Mouse (Mus musculus): ENCODE data around the gene Pik3ca.

Pik3ca gene

DNA sequence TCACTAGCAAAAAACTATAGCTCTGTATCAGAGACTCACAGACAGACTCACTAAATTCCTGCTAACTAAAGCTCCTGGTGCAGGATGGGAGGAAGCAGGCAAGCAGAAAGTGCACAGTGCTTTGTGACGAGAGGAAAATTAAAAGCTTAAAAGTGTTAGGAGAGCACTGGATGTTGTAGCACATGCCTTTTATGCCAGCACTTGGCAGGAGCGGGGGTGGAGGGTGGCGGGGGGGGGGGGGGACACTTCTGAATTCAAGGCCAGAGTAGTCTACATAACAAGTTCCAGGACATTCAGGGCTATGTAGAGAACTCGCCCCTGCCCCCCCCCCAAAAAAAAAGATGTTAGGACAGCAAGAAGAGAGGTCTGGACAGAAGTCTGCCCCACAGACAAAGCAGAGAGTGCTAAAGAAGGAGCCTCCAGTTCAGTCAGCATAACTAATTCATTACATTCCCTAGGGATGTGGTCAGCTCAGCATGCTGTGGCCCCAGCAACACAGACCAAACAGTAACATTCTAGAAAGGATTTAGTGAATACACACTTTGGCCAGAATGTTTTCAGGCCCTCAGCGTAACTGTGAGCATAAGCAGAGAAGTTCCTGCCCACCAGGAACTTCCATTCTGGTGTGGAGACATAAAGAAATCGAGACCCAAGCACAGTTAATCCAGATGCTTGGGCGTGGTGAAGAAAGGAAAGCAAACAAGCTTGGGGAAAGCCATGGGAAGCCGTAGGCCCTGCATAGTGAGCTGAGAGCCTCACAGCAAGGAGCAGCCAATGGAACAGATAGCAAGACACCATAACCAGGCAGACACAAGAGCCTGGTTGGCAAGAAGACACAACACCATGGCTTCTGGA is 98.6 kb downstream of the Pik3ca start:
- CTCF ChIA-PET = interaction anchor here (0.6 to 1.2 kb wide), 2 partner anchors 43 to 163 kb away, joined by 4 to 21 read pairs; no protein-coding TSS in a partner anchor

DNA sequence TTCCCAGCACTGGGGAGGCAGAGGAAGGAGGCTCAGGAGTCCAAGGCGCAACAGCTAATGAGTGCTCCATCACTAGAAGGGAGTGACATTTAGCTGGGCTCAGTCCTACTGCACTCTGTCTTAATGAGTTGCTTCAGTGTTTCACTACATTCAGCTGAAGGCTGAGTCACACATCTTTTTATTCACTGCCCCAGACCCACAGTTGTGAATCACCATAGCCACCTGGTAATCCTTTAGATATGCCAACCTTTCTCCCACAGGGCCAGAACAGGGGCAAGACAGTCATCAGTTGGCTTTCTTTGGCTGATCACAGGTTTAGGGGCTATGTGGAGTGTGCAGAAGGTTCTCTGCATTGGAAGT is 99.2 kb downstream of the Pik3ca start:
- CTCF ChIA-PET = no interaction called here

DNA sequence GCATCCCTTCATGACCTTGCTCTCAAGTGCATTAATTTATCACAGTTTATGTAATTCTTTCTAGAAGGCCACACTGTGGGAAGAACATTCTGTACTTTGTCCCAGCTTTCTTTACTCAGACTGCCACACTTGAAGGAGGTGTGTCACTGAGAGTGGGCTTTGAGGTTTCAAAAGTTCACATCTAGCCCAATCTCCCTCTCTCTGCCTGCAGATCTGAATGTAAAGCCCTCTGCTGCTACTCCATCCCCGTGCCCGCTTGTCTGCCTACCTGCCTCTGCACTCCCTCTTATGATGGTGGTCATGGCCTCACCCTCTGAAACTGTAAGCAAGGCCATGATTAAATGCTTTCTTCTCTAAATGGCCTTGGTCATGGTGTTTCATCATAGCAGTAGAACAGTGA is 102.9 kb downstream of the Pik3ca start:
- CTCF ChIA-PET = no interaction called here

DNA sequence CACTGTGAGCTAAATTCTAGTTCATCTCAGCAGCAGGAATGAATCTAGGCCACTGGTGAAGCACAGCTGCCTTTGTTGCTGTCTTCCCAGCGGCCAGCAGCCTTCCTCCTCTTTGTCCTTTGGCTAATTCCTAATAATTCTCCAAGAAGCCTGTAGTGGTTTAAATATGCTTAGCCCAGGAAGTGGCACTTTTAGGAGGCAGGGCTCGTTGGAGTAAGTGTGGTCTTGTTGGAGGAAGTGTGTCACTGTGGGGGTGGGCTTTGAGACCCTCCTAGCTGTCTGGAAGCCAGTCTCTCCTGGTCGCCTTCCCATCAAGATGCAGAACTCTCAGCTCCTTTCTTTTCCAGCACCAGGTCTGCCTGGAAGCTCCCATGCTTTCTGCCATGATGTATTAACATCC is 108.4 kb downstream of the Pik3ca start:
- CTCF ChIA-PET = no interaction called here

DNA sequence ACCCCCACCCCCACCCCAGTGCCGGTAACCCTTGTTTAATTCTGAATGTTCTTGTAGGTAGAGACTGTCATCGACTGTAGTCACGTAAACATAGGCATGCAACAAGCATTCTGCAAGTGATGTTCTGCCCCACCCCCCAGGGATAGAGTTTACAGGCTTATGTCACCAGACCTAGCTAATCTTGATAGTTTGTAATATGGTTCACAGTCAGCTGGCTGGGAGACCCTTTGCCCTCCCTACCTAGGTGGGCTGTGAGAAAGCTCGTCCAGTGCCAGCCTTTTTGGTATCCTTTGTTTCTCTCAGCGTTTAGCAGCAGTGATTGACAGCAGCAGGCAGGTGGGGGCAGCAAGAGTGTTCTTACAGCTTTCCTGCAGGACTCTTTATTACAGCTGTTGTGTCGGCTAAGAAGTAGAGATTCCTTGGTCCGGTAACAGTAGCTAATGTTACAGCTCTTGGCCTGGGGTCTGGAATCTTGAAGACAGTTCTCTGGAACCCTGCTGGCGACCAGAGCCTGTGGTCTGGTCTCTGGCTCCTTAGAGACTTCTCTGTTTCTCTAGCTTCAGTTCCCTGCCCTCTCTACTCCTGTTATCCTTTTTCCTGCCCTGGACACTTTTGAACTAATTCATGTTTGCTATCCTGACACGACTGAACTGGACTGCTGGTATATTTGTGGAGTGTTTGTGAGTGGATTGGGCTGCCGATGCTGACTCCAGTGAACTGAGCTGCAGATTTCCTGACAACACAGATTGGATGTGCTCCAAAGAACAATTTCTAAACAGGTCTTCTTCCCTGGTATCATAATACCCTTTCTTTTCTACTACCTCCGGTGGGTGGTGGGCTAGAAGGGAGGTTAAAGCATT is 109.1 kb downstream of the Pik3ca start:
- CTCF ChIA-PET = interaction anchor here (0.7 to 1.5 kb wide), 2 partner anchors 18 to 77 kb away, joined by 3 to 10 read pairs; no protein-coding TSS in a partner anchor

DNA sequence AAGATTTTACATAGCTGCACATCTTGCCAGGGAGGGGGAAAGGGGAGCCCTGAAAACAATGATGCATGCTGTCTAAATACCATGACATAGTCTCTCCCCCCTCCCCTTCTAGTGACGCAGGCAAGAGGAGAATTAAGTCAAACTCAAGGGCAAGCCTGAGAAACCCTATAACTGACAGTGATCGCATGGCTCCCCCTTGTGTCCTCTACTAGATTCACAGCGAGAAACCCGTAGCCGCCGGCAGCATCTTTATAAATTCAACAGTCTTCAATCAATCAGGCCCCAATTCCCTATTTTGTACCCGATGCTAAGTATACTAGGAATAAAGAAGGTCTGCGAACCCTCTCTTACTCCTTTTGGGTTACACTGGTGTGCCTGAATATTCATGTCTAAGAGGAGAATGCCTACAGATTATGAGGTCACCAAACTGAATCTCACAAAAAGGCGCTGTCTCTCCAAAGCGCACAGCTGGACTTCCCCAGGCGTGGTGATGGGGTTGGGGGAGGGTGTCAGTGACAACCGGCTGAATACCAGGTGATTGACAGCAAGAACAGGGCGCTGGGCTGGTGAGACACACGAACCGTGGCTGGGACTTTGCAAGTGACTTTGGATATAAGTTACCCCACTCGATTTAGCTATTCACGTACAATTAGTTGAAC is 111.3 kb downstream of the Pik3ca start:
- CTCF ChIA-PET = interaction anchor here (1.1 to 1.5 kb wide), 2 partner anchors 46 to 48 kb away, joined by 4 read pairs; no protein-coding TSS in a partner anchor

DNA sequence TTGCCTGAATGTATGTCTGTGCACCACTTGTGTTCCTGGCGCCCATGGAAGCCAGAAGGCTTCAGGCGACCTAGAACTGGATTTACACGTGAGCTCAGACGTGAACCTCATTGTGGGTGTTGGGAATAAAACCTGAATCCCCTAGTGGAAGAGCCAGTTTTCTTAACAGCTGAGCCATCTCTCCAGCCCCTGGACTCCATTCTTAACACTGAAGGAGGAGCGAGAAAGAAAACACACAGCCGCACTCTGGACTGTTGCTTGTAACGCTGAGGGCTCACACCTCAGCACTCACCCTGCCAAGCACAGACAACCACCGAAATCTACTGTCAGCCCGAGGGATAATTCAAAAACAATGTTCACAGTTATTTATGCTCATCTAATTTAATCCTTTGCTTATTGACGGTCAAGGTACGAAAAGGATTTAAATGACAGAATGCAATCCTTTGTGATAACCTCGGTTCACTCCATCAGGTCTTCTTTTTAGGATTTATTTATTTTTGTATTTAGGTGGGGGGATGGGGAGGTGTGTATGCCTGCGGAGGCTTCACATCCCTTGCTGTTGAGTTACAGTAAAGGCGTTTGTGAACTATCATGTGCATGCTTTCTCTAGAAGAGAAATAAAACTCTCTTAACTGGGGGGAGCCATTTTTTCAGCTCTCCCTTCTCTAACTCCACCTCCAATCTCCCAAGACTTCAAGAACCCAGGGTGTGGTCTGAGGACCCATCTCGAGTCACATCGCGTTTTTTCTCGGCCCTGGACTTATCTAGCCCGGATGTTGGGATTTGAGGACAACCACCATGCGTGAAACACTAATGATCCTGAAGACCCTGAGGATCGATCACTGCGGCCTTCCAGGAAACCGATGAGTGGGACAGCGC is 112.3 kb downstream of the Pik3ca start, which contains the start of gene Zfp639:
Gene Zfp639, plus strand, starts transcription at position 764 of the 879 bp plus-strand sequence.
- CTCF ChIA-PET = interaction anchor here (1.3 to 1.5 kb wide), 2 partner anchors 18 to 47 kb away, joined by 4 to 5 read pairs; partner anchors contain the start of gene Kcnmb3

DNA sequence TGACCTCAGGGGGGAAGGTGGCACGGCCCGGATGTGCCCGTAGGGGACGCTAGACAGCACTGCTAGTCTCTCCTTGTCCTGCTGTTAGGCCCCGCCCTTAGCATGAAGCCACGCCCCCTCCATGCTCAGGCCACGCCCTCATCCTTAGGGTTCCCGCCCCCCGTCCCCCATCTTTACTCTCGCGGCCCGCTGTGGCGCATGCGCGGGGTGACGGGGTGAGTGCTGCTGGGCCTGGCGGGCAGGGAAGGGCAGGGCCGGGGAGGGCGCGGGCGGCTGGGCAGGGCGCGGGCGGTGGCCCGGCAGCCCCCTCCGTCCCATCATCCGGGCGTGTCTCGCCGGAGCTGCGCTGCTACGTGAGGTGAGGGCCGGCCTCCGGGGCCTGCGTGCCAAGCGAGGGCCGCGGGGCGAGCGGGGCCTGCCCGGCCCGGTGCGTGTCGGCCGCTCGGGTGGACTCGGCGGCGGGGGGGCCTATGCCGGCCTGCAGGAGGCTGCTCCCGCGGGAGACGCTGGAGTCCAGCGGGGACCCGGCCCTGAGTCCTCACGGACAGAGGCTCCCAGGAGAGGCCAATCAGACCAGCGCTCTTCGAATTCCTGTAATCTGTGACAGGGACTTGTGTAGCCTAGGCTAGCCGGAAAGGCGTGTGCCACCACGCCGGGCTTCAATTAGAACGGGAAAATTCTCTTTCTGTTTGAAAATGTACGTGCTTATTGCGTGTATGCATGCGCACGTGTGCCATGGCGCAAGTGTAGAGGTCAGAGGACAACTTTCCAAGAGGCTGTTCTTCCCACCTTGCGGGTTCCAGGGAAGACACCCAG is 113.1 kb downstream of the Pik3ca start:
- CTCF ChIA-PET = interaction anchor here (1.3 kb wide), 1 partner anchor 18 kb away, joined by 5 read pairs; the partner anchor contains the start of gene Kcnmb3

DNA sequence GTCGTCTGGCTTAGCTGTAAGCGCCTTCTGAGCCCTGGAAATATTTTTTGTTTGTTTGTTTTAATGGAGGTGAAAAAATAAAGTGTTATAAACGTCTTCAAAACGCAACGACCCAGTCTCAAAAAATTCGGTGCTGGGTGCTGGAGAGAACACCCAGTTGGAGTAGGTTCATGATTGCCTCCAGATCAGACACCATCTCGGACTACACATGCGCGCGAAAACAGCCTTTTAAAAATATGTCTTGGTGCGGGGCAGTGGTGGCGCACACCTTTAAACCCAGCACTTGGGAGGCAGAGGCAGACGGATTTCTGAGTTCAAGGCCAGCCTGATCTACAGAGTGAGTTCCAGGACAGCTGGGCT is 113.7 kb downstream of the Pik3ca start:
- CTCF ChIA-PET = no interaction called here

DNA sequence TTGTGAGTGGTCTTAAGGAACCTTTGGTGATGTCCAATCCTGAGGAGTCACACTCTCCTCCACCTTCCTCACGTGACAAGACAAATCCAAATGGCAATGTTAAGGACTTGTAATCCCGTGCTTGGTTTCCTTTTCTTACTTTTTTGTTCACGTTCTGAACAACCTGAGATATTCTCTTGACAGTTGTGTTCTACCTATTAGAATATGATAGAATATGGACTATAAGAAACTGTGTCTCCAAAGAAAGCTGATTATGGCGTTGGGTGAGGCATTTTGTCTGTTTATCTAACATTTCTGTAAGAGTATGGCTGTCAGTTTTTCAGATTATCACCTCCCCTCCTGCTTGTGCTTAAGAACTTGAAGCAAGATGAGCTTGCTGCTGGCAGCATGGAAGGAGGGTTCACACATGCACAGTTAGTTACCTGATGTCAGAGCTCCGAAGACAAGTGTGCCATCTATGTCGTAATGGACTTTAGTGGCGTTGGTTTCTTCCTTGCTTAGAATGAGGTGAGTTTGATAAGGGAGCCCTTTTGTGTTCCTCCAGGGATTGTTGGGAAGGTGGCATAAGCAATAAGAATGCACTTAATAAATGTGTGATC is 115.3 kb downstream of the Pik3ca start:
- CTCF ChIA-PET = interaction anchor here (1.3 kb wide), 1 partner anchor 10 kb away, joined by 3 read pairs; no protein-coding TSS in a partner anchor

DNA sequence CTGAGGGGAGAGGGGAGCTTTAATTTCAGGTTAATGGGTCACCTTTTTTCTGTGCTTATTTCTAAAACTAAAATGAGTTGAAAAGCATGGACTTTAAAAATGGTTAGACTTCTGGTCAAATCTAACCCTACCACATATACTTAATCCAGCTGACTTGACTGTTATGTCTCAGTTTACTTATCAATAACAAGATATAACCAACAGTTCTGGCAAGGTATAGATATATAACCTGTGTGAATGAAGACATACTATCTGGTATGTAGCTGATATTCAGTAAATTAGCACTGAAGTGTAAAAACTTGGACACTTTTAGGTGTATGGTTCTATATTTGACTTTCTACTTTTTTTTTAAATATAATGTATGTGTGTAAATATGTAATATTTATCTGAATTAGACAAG is 116.1 kb downstream of the Pik3ca start:
- CTCF ChIA-PET = interaction anchor here (1.3 kb wide), 1 partner anchor 9 kb away, joined by 3 read pairs; no protein-coding TSS in a partner anchor
